In genomic region chr2:50915149-50915548, GRCm38 (mm10) we compare ENCODE assay signal across 24 mouse cellular contexts.
DNase-seq lines count a peak whose midpoint lies in the region; ATAC-seq and TF ChIP-seq lines count a peak whose summit lies in the region.
"Had no signal": no experiment of that assay in that cellular context is flagged by ENCODE, and none has a peak within 500 bp of the region (broad histone marks: within the 10 kb centered on the region; RNA-seq: fewer than 3 reads in every experiment).

No protein-coding gene starts in this region.

- no peak overlapping the region for H3K4me2 ChIP-seq in hindbrain, embryonic 12.5 days (replicated peaks)
- H3K4me2 ChIP-seq in hindbrain, postnatal 0 days (ENCODE audit: low read depth, low read length): no peak overlapping the region
- H3K4me2 ChIP-seq: forebrain, embryonic 12.5 days; hindbrain, embryonic 15.5 days; limb, embryonic 13.5 days; liver, embryonic 12.5 days; neural tube, embryonic 13.5 days had no signal

- DNase-seq in heart, adult 11 months: peak; percentile 92
- DNase-seq in heart, postnatal 36 days: no peak
- DNase-seq in hindbrain, postnatal 0 days (ENCODE audit: low spot score): no peak
- DNase-seq in urinary bladder, postnatal 25 days (ENCODE audit: low spot score): peak; percentile 12
- DNase-seq in urinary bladder, postnatal 10 days (ENCODE audit: low spot score): no peak
- peak; percentile 65 for DNase-seq in skeletal muscle tissue, adult 2 months (ENCODE audit: low read depth, low spot score)
- DNase-seq in left cerebral cortex, adult 18-20 months (ENCODE audit: low spot score in 2 of 2): no peak
- DNase-seq: adrenal gland, postnatal 25 days; cerebellum, postnatal 10 days; kidney, postnatal 36 days; lung, adult 18-20 months; lung, postnatal 10 days; retina, postnatal 1 day; right cerebral cortex, postnatal 25 days had no signal

- no peaks in the 10 kb centered on the region for H3K9me3 ChIP-seq in hindbrain, embryonic 12.5 days (replicated peaks)
- no peaks in the 10 kb centered on the region for H3K9me3 ChIP-seq in hindbrain, postnatal 0 days (ENCODE audit: low read length)
- H3K9me3 ChIP-seq: embryonic facial prominence, embryonic 10.5 days; forebrain, embryonic 12.5 days; hindbrain, embryonic 15.5 days; limb, embryonic 13.5 days; liver, embryonic 12.5 days; midbrain, embryonic 10.5 days; neural tube, embryonic 13.5 days had no signal

- peaks cover 23% of the 10 kb centered on the region for H3K4me1 ChIP-seq in hindbrain, embryonic 12.5 days
- H3K4me1 ChIP-seq in hindbrain, postnatal 0 days (ENCODE audit: insufficient read depth, low read length): no peaks in the 10 kb centered on the region
- H3K4me1 ChIP-seq: limb, embryonic 13.5 days; liver, embryonic 12.5 days had no signal

- WGBS in hindbrain, embryonic 12.5 days: 91% methylated on average over 2 of the region's 2 CpGs
- 88% methylated on average over 2 of the region's 2 CpGs for WGBS in hindbrain, postnatal 0 days

- no peaks in the 10 kb centered on the region for H3K36me3 ChIP-seq in hindbrain, embryonic 12.5 days
- H3K36me3 ChIP-seq in hindbrain, postnatal 0 days (ENCODE audit: insufficient read depth, low read length): no peaks in the 10 kb centered on the region
- H3K36me3 ChIP-seq: embryonic facial prominence, embryonic 10.5 days; forebrain, embryonic 12.5 days; hindbrain, embryonic 15.5 days; limb, embryonic 13.5 days; liver, embryonic 12.5 days; midbrain, embryonic 10.5 days; neural tube, embryonic 13.5 days had no signal

- ATAC-seq in hindbrain, embryonic 12.5 days (ENCODE audit: low FRiP score): no peak
- ATAC-seq in hindbrain, postnatal 0 days: no peak
- ATAC-seq: intestine, postnatal 0 days; liver, embryonic 12.5 days had no signal

- no peak overlapping the region for H3K4me3 ChIP-seq in hindbrain, embryonic 12.5 days
- H3K4me3 ChIP-seq in hindbrain, postnatal 0 days (ENCODE audit: low read length): no peak overlapping the region
- H3K4me3 ChIP-seq: embryonic facial prominence, embryonic 10.5 days; forebrain, embryonic 12.5 days; hindbrain, embryonic 15.5 days; limb, embryonic 13.5 days; liver, embryonic 12.5 days; midbrain, embryonic 10.5 days; myocyte; neural tube, embryonic 13.5 days had no signal

- H3K27me3 ChIP-seq in hindbrain, embryonic 12.5 days: no peaks in the 10 kb centered on the region
- H3K27me3 ChIP-seq in hindbrain, postnatal 0 days (ENCODE audit: insufficient read depth, low read length): no peaks in the 10 kb centered on the region
- H3K27me3 ChIP-seq: forebrain, embryonic 12.5 days; hindbrain, embryonic 15.5 days; limb, embryonic 13.5 days; liver, embryonic 12.5 days; neural tube, embryonic 13.5 days had no signal

- H3K9ac ChIP-seq in hindbrain, embryonic 12.5 days: no peak overlapping the region
- H3K9ac ChIP-seq in hindbrain, postnatal 0 days (replicated peaks; ENCODE audit: low read length): no peak overlapping the region
- H3K9ac ChIP-seq: forebrain, embryonic 12.5 days; hindbrain, embryonic 15.5 days; limb, embryonic 13.5 days; liver, embryonic 12.5 days; neural tube, embryonic 13.5 days had no signal

- intact Hi-C loops in heart, postnatal 36 days (cut with DNase I): no loop called here

- H3K27ac ChIP-seq in hindbrain, embryonic 12.5 days: peak overlapping the region; percentile 49; the same call in 1 of the 2 replicates
- H3K27ac ChIP-seq in hindbrain, postnatal 0 days: no peak overlapping the region
- H3K27ac ChIP-seq: embryonic facial prominence, embryonic 10.5 days; hindbrain, embryonic 15.5 days; limb, embryonic 13.5 days; liver, embryonic 12.5 days; midbrain, embryonic 10.5 days had no signal

- TF ChIP-seq CTCF in hindbrain, postnatal 0 days (IDR thresholded peaks at IDR 0.05; ENCODE audit: low read depth): no peak

Comparison
In these comparisons a context has a peak if more than half of its experiments do, and no peak if none do; other contexts are left out.
1. DNase-seq: peak in heart, adult 11 months (single experiment), urinary bladder, postnatal 25 days (single experiment) and skeletal muscle tissue, adult 2 months (single experiment); none in heart, postnatal 36 days (0 of 2), hindbrain, postnatal 0 days (single experiment), urinary bladder, postnatal 10 days (single experiment) and left cerebral cortex, adult 18-20 months (0 of 2).